Mouse (Mus musculus) left cerebral cortex, adult 11 months (tissue): ENCODE results near the gene Mon2.
A peak's percentile ranks its signal among the peaks of the same experiment; 100 is the strongest.
"Not testable (repeated sequence)": the region's sequence is repeated elsewhere in the genome, so short reads cannot be mapped to it uniquely, and the experiment has no call there.

Experiments used
- DNase-seq: peaks from one replicate; pipeline ENCODE4 v3.0.0; 2022; ENCODE audit warnings: low spot score

Mon2 gene

DNA sequence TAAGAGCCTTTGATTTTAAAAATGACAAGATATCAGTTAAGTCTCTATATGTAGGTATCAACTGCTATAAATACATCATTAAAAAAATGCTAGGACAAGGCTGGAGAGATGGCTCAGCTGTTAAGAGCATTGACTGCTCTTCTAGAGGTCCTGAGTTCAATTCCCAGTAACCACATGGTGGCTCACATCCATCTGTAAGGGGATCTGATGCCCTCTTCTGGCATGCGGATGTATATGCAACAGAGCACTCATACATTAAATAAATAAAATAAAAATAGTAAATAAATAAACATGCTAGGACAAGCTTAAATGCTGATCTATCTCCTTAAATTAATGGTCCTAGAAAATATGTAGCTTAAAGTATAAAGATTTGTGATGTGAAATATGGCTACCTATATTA lies 19.2 kb downstream of the Mon2 start:
- no peak for DNase-seq

DNA sequence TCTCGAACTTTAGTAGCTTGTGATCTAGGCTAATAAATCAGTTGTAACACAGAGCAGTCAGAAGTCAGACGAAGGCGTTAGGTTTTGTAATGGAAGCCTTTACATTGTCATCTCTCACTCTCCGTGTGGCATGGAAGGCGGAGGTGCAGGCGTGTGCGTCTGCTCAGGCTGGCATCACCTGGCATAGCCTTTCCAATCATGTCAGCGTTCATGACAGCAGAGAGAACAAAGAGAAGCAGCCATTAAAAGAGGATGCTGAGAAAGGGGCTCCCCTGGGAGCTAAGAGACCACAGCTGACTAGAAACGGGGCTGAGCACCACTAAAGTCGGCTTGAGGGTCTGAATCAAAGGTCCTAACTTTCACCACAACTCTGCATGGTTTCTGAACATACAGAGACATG lies 19.8 kb downstream of the Mon2 start:
- DNase-seq: no peak

DNA sequence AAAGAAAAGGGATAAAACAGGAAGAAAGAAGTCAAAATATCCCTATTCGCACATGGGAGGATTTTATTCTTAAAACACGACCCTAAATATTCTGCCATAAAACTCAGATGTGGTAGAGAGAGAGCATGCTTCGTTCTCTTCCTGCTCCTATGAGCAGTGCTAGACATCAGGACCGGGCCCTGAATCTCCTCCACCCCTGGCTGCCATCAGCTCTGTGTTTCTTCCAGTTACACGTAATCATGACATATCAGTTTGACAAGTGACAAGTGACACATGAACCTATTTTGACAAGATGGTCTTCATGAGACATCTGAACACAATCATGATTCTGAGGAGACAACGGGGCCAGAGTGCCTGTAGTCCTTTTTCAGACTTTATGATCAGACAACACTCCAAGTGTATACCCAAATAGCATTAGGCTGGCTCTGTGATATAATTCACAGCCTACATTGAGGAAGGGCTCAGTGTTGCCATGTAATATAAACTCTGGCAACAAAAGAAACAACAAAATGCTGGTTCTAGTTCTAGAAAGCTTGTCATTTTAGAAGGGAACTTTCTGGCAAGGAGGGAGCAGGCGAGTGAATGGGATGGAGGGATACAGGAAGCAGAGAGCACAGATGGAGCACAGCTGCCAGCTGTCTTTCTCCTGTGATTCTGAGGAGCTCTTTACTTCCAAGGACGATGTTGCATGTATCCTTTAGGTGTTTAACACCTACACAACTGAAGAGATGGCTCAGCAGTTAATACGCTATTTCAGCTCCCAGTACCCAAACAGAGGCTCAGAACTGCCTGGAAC lies 20.9 kb downstream of the Mon2 start:
- DNase-seq: peak; percentile 16

DNA sequence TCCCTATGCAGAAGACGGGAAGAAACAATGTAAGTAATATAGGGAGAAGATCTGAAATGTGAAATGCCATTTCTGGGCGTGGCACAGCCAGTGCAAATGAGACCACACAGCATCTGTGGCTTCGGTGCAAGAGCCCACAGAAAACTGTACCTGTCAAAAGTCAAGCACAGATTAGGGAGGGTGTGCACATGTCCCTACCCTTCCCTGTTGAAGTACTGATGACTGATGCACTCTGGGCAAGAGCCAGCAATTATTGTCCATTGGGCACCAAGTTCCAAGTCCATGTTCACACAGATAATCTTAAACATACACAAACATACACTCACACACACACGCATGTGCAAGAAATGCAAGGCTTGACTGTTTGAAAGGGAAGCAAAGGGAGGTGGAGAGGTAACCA lies 22.7 kb downstream of the Mon2 start:
- DNase-seq: no peak

DNA sequence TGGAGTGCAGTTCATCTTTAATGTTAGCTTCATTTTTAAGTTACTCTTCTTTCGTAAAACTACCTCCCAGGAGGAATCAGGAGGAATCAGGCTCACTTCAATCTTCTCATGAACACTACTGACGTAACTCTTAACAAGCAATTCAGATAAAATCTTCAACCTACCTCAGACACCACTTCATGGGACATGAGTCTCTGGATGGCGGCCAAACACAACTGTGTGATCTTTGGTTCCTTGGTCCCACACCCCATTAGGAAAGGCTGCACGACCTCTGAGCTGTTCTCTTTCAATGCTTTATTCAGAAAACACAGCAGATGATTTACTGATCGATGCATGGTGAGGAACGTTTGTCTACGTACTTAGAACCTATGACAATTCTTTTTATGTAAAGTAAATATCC lies 24.3 kb downstream of the Mon2 start:
- DNase-seq: no peak

DNA sequence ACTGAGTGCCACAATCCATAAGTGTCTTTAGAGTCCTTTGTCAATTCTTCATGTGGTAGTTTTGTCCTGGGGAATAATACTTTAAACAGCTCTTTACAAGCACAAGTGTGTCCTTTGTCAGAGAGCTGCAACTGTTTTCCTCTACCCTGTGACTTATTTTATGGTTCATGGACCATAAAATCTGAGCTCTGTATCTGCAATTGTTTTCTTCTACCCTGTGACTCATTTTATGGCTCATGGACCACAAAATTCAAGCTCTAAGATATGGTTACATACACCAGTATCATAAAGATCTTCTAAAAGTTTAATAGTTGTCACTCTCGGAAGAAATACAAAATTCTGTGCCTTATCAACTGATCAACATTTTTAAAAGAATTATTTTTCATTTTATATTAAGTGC lies 27.6 kb downstream of the Mon2 start:
- DNase-seq: no peak

DNA sequence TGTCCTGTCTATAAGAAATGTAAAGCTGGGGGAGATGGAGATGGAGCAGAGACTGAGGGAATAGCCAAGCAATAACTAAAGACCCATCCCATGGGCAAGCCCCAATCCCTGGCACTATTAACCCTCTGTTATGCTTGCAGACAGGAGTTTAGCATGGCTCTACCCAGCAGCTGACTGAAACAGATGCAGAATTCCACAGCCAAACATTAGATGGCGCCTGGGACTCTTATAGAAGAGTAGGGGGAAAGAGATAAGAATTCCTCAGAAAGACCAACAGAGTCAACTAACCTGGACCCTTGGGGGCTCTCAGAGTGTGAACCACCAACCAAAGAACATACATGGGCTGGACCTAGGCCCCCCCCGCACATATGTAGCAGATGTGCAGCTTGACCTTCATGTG lies 36.4 kb downstream of the Mon2 start:
- DNase-seq: no peak

DNA sequence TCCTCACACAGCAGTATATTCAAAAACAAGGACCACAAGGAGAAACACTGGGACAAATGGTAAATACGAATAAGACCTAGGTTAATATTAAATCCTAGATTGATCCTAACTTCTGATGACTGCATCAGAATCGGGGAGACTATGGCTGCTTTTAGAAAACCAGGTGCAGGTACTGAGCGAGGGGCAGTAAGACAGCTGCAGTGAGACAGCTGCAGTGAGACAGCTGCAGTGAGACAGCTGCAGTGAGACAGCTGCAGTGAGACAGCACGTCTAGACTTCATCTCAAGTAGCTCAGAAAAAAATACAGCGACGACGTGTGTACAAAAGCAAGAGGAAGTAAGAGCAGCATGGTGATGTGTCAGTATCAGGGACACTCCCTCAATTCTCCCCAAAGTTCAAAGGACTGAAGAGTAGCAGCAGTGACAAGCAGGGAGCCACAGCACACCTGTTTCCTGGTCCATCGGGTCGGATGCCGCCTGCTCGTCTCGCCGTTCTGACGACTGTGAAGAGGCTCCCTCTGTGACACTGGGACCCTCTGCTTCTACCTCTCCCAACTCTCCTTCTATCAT lies 44.1 kb downstream of the Mon2 start:
- no peak for DNase-seq

DNA sequence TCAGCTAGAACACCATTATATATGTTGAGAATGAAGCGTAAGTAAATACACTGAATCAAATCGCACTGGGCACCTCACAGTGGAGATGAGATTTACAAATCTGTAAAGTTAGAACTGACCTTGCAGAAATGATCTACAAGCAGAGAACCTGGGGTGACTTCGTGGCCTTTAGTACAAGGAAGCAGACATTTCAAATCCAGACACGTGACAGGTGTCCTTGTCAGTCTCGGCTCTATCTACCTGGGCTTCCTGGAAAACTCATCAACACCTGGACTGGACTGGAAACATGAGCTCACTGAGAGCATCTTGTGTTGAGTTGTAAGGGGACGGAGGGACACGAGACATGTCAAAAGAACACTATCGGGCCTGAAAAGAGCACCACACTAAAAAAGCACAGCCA lies 44.9 kb downstream of the Mon2 start:
- DNase-seq: no peak

DNA sequence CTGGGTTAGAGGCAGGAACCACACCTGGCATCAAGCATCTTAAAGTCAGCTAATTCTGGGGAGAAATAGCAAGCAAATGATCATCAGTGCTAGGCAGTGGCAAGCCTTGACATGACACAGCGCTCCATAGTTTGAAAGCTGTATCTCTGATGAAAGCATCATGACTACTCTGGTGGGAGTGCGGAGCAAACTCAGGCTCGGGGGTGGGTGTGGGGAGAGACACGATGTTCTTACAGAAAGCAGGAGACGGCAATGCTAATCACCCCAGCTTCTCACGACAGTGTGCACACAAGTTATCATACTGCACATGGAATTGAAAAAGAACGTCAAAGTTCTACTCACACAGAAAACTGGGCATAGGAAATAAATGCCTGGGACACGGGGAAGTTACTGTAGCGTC lies 45.7 kb downstream of the Mon2 start:
- peak; percentile 37 for DNase-seq

DNA sequence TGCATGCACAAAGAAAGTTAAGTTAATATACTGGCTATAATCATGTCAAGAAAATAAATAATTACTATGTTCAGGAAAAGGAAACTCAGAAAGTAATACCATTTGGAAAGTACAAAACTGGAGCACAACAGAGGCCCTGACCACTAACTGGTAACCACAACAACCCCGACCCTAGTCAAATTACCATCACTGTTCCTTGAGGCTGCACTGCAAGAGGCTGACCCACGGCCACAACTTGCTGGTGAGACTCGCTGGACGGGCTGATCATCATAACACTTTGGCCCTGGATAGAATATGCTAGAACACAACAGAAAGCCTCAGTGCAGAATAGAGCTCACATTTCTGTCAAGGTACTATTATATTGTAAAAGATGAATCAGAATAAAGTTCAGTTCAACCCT lies 47.4 kb downstream of the Mon2 start:
- DNase-seq: no peak

DNA sequence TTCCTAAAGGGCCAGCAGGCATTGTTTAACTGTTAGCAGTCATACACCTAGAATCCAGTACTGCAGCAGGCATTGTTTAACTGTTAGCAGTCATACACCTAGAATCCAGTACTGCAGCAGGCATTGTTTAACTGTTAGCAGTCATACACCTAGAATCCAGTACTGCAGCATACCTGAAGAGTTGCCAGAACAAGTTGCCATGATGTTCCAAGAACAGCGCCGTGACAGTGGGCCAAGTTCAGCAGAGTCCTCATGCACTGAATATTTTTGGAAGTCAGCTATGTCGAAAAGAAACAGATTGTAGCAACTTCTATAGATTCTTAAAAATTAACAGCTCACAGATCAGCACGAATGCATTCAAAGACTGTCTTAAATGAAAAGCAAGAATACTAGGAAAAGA lies 49.6 kb downstream of the Mon2 start:
- DNase-seq: not testable (repeated sequence)

DNA sequence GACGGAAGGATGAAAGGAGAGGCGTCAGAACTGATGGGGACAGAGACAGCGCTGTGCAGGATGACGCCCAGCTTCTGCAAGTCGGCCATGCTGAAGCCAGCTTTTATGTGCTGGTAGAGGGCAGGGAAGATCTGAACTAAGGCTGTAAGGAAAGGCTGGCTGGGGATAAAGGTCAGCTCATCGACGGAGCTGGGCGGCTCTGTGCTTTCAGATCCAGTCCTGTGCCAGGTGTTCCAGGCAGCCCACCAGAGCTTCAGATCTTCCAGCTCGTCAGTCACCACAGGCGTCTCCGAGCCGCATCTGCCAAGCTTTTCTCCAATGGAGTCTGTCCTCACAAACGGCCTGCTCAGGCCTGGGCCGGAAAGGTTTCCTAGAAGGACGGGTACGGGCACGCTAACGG lies 62.9 kb downstream of the Mon2 start:
- no peak for DNase-seq

DNA sequence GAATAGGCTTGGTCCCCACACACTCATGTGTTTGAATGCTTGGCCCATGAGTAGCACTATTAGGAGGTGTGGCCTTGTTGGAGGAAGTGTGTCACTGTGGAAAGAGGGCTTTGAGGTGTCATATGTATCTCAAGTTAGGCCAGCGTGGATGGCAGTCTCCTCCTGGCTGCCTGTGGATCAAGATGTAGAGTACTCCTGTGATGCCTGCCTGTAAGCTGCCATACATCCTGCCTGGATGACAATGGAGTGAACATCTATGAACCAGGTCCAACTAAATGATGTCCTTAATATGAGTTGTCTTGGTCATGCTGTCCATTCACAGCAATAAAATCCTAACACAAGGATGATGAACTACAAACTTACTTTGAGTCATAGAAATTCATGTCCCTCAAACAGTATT lies 64.9 kb downstream of the Mon2 start:
- no peak for DNase-seq

DNA sequence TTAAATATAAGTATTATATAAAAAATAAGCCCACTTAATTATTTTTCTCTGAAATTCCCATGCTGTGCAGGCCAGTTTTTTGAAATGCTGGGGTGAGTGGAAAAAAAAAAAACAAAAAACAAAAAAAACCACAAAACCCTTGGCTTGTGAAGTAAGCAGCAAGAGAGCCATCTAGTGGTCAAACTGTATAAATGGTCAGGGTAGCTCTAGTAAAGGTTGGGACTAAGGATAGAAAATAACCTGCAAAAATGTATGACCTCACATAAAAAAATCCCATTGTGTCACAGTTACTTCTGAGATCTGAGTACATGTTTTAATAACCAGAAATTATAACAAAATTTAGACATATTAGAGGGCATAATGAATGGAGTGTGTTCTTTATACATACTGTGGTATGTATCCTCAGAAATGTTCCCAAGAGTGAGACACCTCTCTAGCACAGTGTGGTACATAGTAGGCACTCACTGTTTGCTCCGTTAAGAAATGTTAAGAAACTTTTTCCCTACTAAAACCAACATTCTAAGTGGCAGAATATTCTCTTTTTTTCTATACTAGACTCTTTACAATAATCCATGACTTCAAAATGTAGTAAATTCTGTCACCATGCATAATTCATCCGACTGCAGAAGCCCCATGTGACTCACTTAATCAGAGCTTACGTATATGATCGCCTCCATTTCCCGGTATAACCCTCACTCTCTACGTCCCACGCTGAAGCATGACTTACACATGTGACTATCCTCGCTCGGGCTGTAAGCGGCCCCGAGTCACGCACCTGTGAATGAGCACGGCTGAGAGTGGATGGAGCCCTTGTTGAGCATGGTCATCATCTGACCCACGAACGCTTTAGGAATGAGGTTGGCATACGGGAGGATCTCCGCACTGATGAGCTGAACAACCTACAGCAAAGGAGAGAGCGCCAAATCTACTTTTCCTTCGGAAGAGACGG lies 70.8 kb downstream of the Mon2 start:
- no peak for DNase-seq

DNA sequence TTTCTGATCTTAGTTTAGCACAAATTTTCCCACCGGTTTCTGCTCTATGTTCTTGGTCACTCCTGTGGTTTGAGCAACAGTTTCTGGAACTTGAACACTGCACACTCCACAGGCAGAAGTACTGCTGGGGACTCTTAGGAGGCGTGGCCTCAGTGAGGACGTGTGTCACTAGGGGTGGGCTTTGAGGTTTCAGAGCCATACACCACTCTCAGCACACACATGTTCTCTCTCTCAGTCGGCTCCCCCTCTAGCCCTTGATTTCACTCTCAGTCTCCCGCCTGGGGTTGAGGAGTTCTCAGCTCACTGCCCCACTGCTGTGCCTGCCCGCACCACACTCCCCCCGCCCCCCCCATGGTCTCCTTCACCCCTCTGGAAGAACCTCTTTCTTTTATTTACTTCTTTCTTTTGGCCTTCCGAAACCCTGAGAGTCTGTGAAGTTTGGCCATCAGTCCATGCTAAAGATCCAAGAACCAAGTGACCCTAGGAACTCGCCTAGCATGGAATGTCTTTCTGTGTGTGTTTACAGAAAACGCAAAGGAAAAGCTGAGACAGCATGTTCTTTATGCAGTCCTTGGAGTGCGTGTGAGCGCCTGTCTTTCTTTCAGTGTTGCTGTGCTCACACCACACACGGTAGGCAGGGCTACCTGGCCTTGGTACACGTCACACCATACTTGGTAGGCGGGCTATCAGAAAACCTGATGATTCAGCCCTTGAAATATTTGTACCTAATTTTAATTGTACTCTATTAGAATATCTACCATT lies 71.6 kb downstream of the Mon2 start:
- no peak for DNase-seq

DNA sequence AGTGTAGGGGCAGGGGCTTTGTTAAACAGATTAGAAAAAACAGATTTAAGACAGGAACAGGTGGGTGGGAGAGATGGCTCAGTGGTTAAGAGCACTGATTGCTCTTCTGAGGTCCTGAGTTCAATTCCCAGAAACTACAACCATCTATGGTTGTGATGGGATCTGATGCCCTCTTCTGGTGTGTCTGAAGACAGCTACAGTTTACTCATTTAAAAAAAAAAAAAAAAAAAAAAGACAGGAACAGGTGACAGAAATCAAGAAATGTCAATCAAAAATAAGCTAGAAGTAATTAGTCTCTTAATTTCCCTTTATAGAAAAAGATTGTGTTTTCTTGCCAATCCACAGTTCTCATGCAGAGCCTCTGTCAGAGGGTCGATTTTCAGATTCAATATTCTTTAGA lies 74.3 kb downstream of the Mon2 start:
- no peak for DNase-seq

DNA sequence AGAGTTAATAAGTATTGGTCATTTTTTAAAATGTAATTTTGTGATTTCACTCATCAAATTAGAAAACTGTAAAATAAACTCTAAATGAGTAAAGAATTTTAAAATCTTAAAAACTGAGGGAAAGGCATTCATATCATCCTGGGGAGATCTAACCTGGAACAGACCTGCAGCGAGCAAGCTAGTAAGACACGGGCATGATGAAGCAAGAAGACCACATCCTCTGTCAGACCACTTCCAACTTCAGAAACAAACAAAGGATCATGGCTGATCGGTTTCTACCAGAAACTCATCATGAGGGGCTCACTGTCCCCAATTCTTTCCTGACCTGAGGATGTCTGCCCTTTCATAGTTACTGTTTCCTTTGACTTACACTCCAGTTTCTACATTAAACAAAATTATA lies 74.9 kb downstream of the Mon2 start:
- DNase-seq: no peak

DNA sequence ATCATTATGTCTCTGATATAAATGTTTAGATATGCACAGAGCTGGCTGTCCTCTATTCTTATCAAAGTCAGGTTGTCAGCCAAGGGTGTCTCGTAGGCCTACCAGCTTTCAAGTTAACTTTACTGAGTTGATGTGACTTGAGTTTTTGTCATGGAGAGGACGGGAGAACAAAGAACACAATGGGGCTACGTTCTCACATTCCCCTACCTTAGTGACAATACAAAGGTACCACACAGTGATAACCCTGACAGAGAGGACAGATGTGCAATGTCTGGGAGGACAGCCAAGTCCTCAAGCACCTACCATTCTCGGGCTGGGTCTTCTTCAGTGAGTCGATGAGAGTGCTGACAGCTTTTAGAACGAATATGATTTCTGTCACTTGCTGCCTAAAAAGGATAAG lies 76.9 kb downstream of the Mon2 start:
- DNase-seq: no peak

DNA sequence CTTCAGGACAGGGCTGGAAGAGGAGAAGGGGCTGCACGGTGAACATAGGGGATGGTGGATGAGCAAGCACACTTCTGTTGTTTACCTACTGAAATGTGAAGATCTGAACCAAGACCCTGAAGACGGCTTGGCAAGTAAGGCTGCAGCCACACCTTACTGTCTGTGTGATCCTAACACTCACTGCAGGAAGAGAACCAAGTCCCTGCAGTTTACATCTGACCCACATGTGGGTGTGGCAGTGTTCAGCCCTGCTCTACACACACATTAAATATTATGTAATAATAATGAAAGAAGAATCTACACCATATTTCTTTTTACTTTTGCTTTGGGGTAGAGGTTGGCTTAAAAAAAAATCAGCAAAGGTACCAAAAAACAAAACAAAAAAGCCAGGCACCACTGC lies 78.5 kb downstream of the Mon2 start:
- DNase-seq: no peak

DNA sequence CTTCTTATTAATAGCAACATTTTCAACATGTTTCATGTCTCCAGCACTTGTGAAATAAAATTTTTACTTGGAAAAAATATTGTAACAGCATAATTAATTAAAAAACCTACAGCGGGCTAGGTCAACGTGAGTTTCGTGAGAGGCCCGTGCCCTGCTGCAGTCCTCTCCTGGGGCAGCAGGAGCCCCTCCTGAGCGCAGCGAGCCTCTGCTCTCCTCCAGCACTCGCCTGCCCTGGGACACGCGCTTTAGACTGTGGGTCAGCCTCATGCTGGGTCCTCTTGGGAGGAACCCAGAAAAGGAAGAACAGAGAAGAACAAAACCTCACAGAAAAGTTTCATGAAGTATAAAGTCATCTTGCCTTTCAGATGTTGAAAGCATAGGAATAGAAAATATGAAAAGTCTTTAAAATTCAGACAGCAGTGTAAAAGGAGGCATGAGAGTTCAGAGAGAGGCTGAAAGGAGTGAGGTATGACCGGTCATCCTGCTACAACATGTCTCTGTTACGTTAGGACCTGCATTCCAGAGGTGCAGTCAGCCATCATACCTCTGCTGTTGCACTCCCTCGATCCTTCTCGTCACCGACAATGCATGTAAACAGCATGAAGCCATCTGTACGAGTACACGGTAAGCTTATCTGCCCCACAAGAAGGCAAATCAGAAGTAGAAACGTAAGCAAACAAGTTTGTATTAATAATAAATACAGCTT lies 81.8 kb downstream of the Mon2 start:
- no peak for DNase-seq

DNA sequence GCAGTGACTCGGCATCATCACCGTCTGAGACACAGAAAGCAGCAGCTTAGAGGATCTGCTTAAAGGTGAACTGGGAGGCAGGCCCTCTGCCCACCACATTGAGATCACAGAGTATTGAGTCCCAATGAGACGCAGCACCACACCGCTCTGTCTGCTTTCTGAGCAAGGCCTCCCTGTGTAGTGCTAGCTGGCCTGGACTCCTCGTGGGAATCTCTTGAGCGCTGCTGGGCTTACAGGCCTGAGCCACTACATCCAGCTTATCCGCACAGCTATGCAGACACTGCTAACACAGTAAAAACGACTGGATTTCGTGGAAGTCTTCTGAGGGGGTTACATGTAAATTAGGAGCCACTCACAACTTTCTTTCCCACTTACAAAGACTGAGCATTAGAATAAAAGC lies 84.7 kb downstream of the Mon2 start:
- DNase-seq: no peak
